Mouse (Mus musculus) limb, embryonic 11.5 days (tissue): ENCODE measurements at regions not wholly inside any gene's neighbourhood (a gene's known extent, or its start where the extent isn't known, plus 50 kb on each side); places are given as distances from the start of the nearest gene placed in this dataset.

Experiments
- ATAC-seq: fragments of 200-750 bp; cut with Nextera tagmentation; 2 replicates; pipeline ENCODE4 v1.8.0; 2017; ENCODE audit warnings: low read depth; ENCODE audit not compliant: insufficient number of reproducible peaks, low FRiP score, low TSS enrichment
- DNase-seq: peaks from one replicate; pipeline ENCODE4 v3.0.0-alpha.2; 2015; ENCODE audit warnings: low spot score
- H3K27ac ChIP-seq: fragments of 300-500 bp; sonication (generic); replicated peaks from 2 replicates; pipeline ENCODE4 v1.5.1; 2014; ENCODE audit warnings: low read depth, mild to moderate bottlenecking, low read length
- H3K27me3 ChIP-seq: fragments of 300-500 bp; sonication (generic); 2 replicates; pipeline ENCODE4 v1.6.1; 2014; ENCODE audit warnings: mild to moderate bottlenecking, low read length, mixed read lengths; ENCODE audit not compliant: control insufficient read depth, insufficient read depth
- H3K36me3 ChIP-seq: fragments of 300-500 bp; sonication (generic); 2 replicates; pipeline ENCODE4 v1.6.1; 2014; ENCODE audit warnings: mild to moderate bottlenecking, low read length, moderate library complexity, mixed read lengths; ENCODE audit not compliant: control insufficient read depth, insufficient read depth
- H3K4me1 ChIP-seq: fragments of 300-500 bp; sonication (generic); 2 replicates; pipeline ENCODE4 v1.6.1; 2014; ENCODE audit warnings: low read length, mixed read lengths; ENCODE audit not compliant: control insufficient read depth, insufficient read depth
- H3K4me2 ChIP-seq: fragments of 300-500 bp; sonication (generic); 2 replicates; pipeline ENCODE4 v1.6.1; 2014; ENCODE audit warnings: low read depth, mild to moderate bottlenecking, moderate library complexity; ENCODE audit not compliant: severe bottlenecking
- H3K4me3 ChIP-seq: fragments of 300-500 bp; sonication (generic); 2 replicates; pipeline ENCODE4 v1.5.1; 2014; ENCODE audit warnings: low read depth, low read length
- H3K9ac ChIP-seq: fragments of 300-500 bp; sonication (generic); 2 replicates; pipeline ENCODE4 v1.6.1; 2014; ENCODE audit warnings: mild to moderate bottlenecking, low read length
- H3K9me3 ChIP-seq: fragments of 300-500 bp; sonication (generic); 2 replicates; pipeline ENCODE4 v1.6.1; 2016; ENCODE audit warnings: low read length; ENCODE audit not compliant: control insufficient read depth
- WGBS: fragments of 180-500 bp; shearing (Covaris S2); extraction: QIAGEN DNeasy Blood & Tissue Kit; methylation state at CpG from one replicate; pipeline ENCODE4 v1.1.7; 2014; 5-methylcytosine and 5-hydroxymethylcytosine counted together

GRCm38 (mm10) chr2:34031001-34031412 is 143.3 kb upstream of the Mvb12b start:
- 18% methylated on average over 11 of the region's 11 CpGs for WGBS
- Histone ChIP-seq H3K9ac (no peak overlapping the region), H3K9me3 (no peaks in the 10 kb centered on the region), H3K4me2 (no peak overlapping the region), H3K27ac (no peak overlapping the region), H3K4me1 (peaks cover 34% of the 10 kb centered on the region), H3K4me3 (no peak overlapping the region), H3K27me3 (no peaks in the 10 kb centered on the region), H3K36me3 (no peaks in the 10 kb centered on the region)
- DNase-seq (no peak), ATAC-seq (no peak)

- no peaks in the 10 kb centered on the region for H3K36me3 ChIP-seq
- WGBS: 22% methylated on average over 9 of the region's 9 CpGs
- H3K4me2 ChIP-seq: no peak overlapping the region
- H3K4me3 ChIP-seq: no peak overlapping the region
- H3K4me1 ChIP-seq: peaks cover 24% of the 10 kb centered on the region
- no peak overlapping the region for H3K9ac ChIP-seq
- ATAC-seq (0 out of 2 replicates have a peak, but pooled peaks have one; percentile 44), DNase-seq (peak; percentile 46)
- no peaks in the 10 kb centered on the region for H3K27me3 ChIP-seq
- no peaks in the 10 kb centered on the region for H3K9me3 ChIP-seq
- H3K27ac ChIP-seq: no peak overlapping the region
Measured at GRCm38 (mm10) chr2:34027445-34027844, 139.7 kb upstream of the Mvb12b start.

- ATAC-seq (no peak), DNase-seq (no peak)
- 74% methylated on average over 16 of the region's 16 CpGs for WGBS
Measured at GRCm38 (mm10) chr2:34026566-34027360, 139.0 kb upstream of the Mvb12b start.

GRCm38 (mm10) chr2:34025715-34026360 is 138.1 kb upstream of the Mvb12b start:
- no peak overlapping the region for H3K4me2 ChIP-seq
- ATAC-seq (no peak; the same call in 1 of the 2 replicates), DNase-seq (peak; percentile 41)
- 73% methylated on average over 10 of the region's 10 CpGs for WGBS
- H3K4me1 ChIP-seq: peaks cover 14% of the 10 kb centered on the region
- no peak overlapping the region for H3K27ac ChIP-seq
- H3K36me3 ChIP-seq: no peaks in the 10 kb centered on the region
- no peaks in the 10 kb centered on the region for H3K27me3 ChIP-seq
- no peak overlapping the region for H3K9ac ChIP-seq
- H3K9me3 ChIP-seq: no peaks in the 10 kb centered on the region
- no peak overlapping the region for H3K4me3 ChIP-seq

More at GRCm38 (mm10) chr2:34026566-34027360, 139.0 kb upstream of the Mvb12b start:
- Histone ChIP-seq H3K36me3 (no peaks in the 10 kb centered on the region), H3K4me2 (no peak overlapping the region), H3K9me3 (no peaks in the 10 kb centered on the region), H3K27ac (no peak overlapping the region), H3K27me3 (no peaks in the 10 kb centered on the region), H3K4me3 (no peak overlapping the region), H3K9ac (no peak overlapping the region), H3K4me1 (peaks cover 20% of the 10 kb centered on the region)

- H3K4me3 ChIP-seq: no peak overlapping the region
- no peak for DNase-seq
- no peak for ATAC-seq
- no peak overlapping the region for H3K4me2 ChIP-seq
- 66% methylated on average over 5 of the region's 5 CpGs for WGBS
- H3K36me3 ChIP-seq: no peaks in the 10 kb centered on the region
- no peaks in the 10 kb centered on the region for H3K27me3 ChIP-seq
- H3K4me1 ChIP-seq: 0 out of 2 replicates have a peak, but pooled peaks cover 3% of the 10 kb centered on the region
- no peak overlapping the region for H3K9ac ChIP-seq
- no peaks in the 10 kb centered on the region for H3K9me3 ChIP-seq
- H3K27ac ChIP-seq: no peak overlapping the region
Measured at GRCm38 (mm10) chr2:34017142-34017453, 129.4 kb upstream of the Mvb12b start.

GRCm38 (mm10) chr2:34016350-34017141 is 128.8 kb upstream of the Mvb12b start:
- Histone ChIP-seq H3K27me3 (no peaks in the 10 kb centered on the region), H3K4me2 (no peak overlapping the region), H3K4me1 (0 out of 2 replicates have a peak, but pooled peaks cover 3% of the 10 kb centered on the region), H3K9ac (no peak overlapping the region), H3K4me3 (no peak overlapping the region), H3K27ac (no peak overlapping the region), H3K9me3 (no peaks in the 10 kb centered on the region), H3K36me3 (no peaks in the 10 kb centered on the region)
- no peak for DNase-seq
- no peak for ATAC-seq
- WGBS: 52% methylated on average over 20 of the region's 20 CpGs

- H3K4me2 ChIP-seq: no peak overlapping the region
- no peaks in the 10 kb centered on the region for H3K27me3 ChIP-seq
- H3K4me1 ChIP-seq: 0 out of 2 replicates have a peak, but pooled peaks cover 3% of the 10 kb centered on the region
- no peak overlapping the region for H3K9ac ChIP-seq
- 83% methylated on average over 7 of the region's 7 CpGs for WGBS
- no peak overlapping the region for H3K4me3 ChIP-seq
- H3K27ac ChIP-seq: no peak overlapping the region
- DNase-seq: no peak
- H3K36me3 ChIP-seq: no peaks in the 10 kb centered on the region
- H3K9me3 ChIP-seq: no peaks in the 10 kb centered on the region
- no peak for ATAC-seq
Measured at GRCm38 (mm10) chr2:34015640-34015995, 127.9 kb upstream of the Mvb12b start.

- Histone ChIP-seq H3K27me3 (no peaks in the 10 kb centered on the region), H3K9me3 (no peaks in the 10 kb centered on the region), H3K4me3 (no peak overlapping the region), H3K27ac (no peak overlapping the region), H3K4me1 (0 out of 2 replicates have a peak, but pooled peaks cover 3% of the 10 kb centered on the region), H3K36me3 (no peaks in the 10 kb centered on the region), H3K9ac (no peak overlapping the region), H3K4me2 (no peak overlapping the region)
- WGBS: 77% methylated on average over 8 of the region's 8 CpGs
- ATAC-seq (no peak), DNase-seq (no peak)
Measured at GRCm38 (mm10) chr2:34014868-34015639, 127.3 kb upstream of the Mvb12b start.
